8 mouse cellular contexts compared by ENCODE assay signal in genomic region chr11:77766351-77767001, GRCm38 (mm10). TPM values are rescaled to one million over a fixed set of nuclear protein-coding genes. Genes with fewer than 3 reads are reported as not detected.
DNase-seq lines count a peak whose midpoint lies in the region; ATAC-seq lines count a peak whose summit lies in the region.

No protein-coding gene starts in this region.

- DNase-seq in ovary, postnatal 36 days (ENCODE audit: low spot score): peak; percentile 65
- no peak for DNase-seq in ovary, adult 18-20 months (ENCODE audit: low spot score)
- peak; percentile 50 for DNase-seq in embryonic facial prominence, embryonic 11.5 days (ENCODE audit: low spot score)
- peak; percentile 86 for DNase-seq in kidney, postnatal 10 days
- peak; percentile 67 for DNase-seq in retina, adult 2 months (ENCODE audit: low read depth, low spot score)
- peak; percentile 62 for DNase-seq in urinary bladder, postnatal 14 days (ENCODE audit: low spot score)

- no peaks in the 10 kb centered on the region for H3K9me3 ChIP-seq in embryonic facial prominence, embryonic 11.5 days (replicated peaks; ENCODE audit: control insufficient read depth, low read length)
- no peaks in the 10 kb centered on the region for H3K9me3 ChIP-seq in heart, embryonic 15.5 days (replicated peaks)
- H3K9me3 ChIP-seq in lung, embryonic 15.5 days: no peaks in the 10 kb centered on the region

- peak overlapping the region; percentile 16 for H3K4me3 ChIP-seq in embryonic facial prominence, embryonic 11.5 days (ENCODE audit: low read depth, low read length)
- H3K4me3 ChIP-seq in heart, embryonic 15.5 days: peak overlapping the region; percentile 49
- H3K4me3 ChIP-seq in lung, embryonic 15.5 days: peak overlapping the region; percentile 39

- H3K27ac ChIP-seq in embryonic facial prominence, embryonic 11.5 days (replicated peaks; ENCODE audit: low read depth, low read length): peak overlapping the region; percentile 1; the same call in 1 of the 2 replicates
- H3K27ac ChIP-seq in heart, embryonic 15.5 days: peak overlapping the region; percentile 80
- peak overlapping the region; percentile 91 for H3K27ac ChIP-seq in lung, embryonic 15.5 days

- H3K9ac ChIP-seq in embryonic facial prominence, embryonic 11.5 days (replicated peaks; ENCODE audit: low read length): peak overlapping the region; percentile 8
- H3K9ac ChIP-seq in heart, embryonic 15.5 days: peak overlapping the region; percentile 62
- peak overlapping the region; percentile 49 for H3K9ac ChIP-seq in lung, embryonic 15.5 days

- H3K27me3 ChIP-seq in embryonic facial prominence, embryonic 11.5 days (ENCODE audit: control insufficient read depth, insufficient read depth, low read length): no peaks in the 10 kb centered on the region
- no peaks in the 10 kb centered on the region for H3K27me3 ChIP-seq in heart, embryonic 15.5 days
- no peaks in the 10 kb centered on the region for H3K27me3 ChIP-seq in lung, embryonic 15.5 days

- no peaks in the 10 kb centered on the region for H3K36me3 ChIP-seq in embryonic facial prominence, embryonic 11.5 days (replicated peaks; ENCODE audit: control insufficient read depth, insufficient read depth, low read depth, low read length)
- no peaks in the 10 kb centered on the region for H3K36me3 ChIP-seq in heart, embryonic 15.5 days
- no peaks in the 10 kb centered on the region for H3K36me3 ChIP-seq in lung, embryonic 15.5 days

- H3K4me2 ChIP-seq in embryonic facial prominence, embryonic 11.5 days (ENCODE audit: low read depth, low read length): peak overlapping the region; percentile 65
- peak overlapping the region; percentile 84 for H3K4me2 ChIP-seq in heart, embryonic 15.5 days
- peak overlapping the region; percentile 81 for H3K4me2 ChIP-seq in lung, embryonic 15.5 days

- ATAC-seq in embryonic facial prominence, embryonic 11.5 days (replicated peaks; ENCODE audit: insufficient number of reproducible peaks, low FRiP score, low TSS enrichment, low read depth): 0 out of 2 replicates have a peak, but pooled peaks have one; percentile 21
- peak; percentile 57 for ATAC-seq in heart, embryonic 15.5 days (replicated peaks; ENCODE audit: insufficient number of reproducible peaks, insufficient read depth, low FRiP score, low read depth)
- ATAC-seq in lung, embryonic 15.5 days (ENCODE audit: borderline replicate concordance, extremely low read depth, low FRiP score, low TSS enrichment): 0 out of 2 replicates have a peak, but pooled peaks have one; percentile 24

- WGBS in embryonic facial prominence, embryonic 11.5 days: under 1% methylated on average over 35 of the region's 35 CpGs
- 1% methylated on average over 35 of the region's 35 CpGs for WGBS in heart, embryonic 15.5 days
- whole genome bisulfite sequencing in lung, embryonic 15.5 days: 3% methylated on average over 35 of the region's 35 CpGs

- H3K4me1 ChIP-seq in embryonic facial prominence, embryonic 11.5 days (ENCODE audit: control insufficient read depth, insufficient read depth, low read length): peaks cover 6% of the 10 kb centered on the region
- H3K4me1 ChIP-seq in heart, embryonic 15.5 days (replicated peaks): peaks cover 42% of the 10 kb centered on the region
- H3K4me1 ChIP-seq in lung, embryonic 15.5 days: peaks cover 43% of the 10 kb centered on the region

RNA-seq across cellular contexts. Expression of gene Myo18a, which starts 3.4 kb away (rescaled TPM):
- 12.3 and 14.5 TPM in 2 replicates for polyA plus RNA-seq in embryonic facial prominence, embryonic 11.5 days (2014; fragmentation: Nextera tagmentation; extraction: Ambion mirVana)
- 107 and 109 TPM in 2 replicates for polyA plus RNA-seq in heart, embryonic 15.5 days (2015; fragmentation: Nextera tagmentation; extraction: Ambion mirVana)
- polyA plus RNA-seq in lung, embryonic 15.5 days (2015; fragmentation: Nextera tagmentation; extraction: Ambion mirVana): 37.8 and 46.2 TPM in 2 replicates

RNA-seq across cellular contexts. Expression of gene Gm10277, which starts 21.1 kb away (rescaled TPM):
- polyA plus RNA-seq in embryonic facial prominence, embryonic 11.5 days (2014; fragmentation: Nextera tagmentation; extraction: Ambion mirVana): 0.35 and 0.49 TPM in 2 replicates
- 0.93 and 1.4 TPM in 2 replicates for polyA plus RNA-seq in heart, embryonic 15.5 days (2015; fragmentation: Nextera tagmentation; extraction: Ambion mirVana)
- polyA plus RNA-seq in lung, embryonic 15.5 days (2015; fragmentation: Nextera tagmentation; extraction: Ambion mirVana): 0.94 and 1.5 TPM in 2 replicates

RNA-seq across cellular contexts. Expression of gene Cryba1, which starts 41.4 kb away (rescaled TPM):
- polyA plus RNA-seq in embryonic facial prominence, embryonic 11.5 days (2014; fragmentation: Nextera tagmentation; extraction: Ambion mirVana): 10.6 and 60.0 TPM in 2 replicates
- not detected in 2 replicates for polyA plus RNA-seq in heart, embryonic 15.5 days (2015; fragmentation: Nextera tagmentation; extraction: Ambion mirVana)
- not detected in 2 replicates for polyA plus RNA-seq in lung, embryonic 15.5 days (2015; fragmentation: Nextera tagmentation; extraction: Ambion mirVana)

Comparison
In these comparisons a context has a peak if more than half of its experiments do, and no peak if none do; other contexts are left out.
1. H3K27ac ChIP-seq: peak in every context shown above with its lines; median percentile 91 in lung, embryonic 15.5 days; 80 in heart, embryonic 15.5 days; 1 in embryonic facial prominence, embryonic 11.5 days.
2. H3K9ac ChIP-seq: peak in every context shown above with its lines; median percentile 62 in heart, embryonic 15.5 days; 49 in lung, embryonic 15.5 days; 8 in embryonic facial prominence, embryonic 11.5 days.
3. RNA of gene Cryba1, which starts 41.4 kb away (polyA plus RNA-seq): 10.6 to 60.0 TPM in embryonic facial prominence, embryonic 11.5 days; not detected in lung, embryonic 15.5 days and not detected in heart, embryonic 15.5 days; every median in the first group is over 10 times any median in the second.
4. Peak in every context shown above with its lines, with median percentiles within 50 percentile points of each other: ATAC-seq, H3K4me2 ChIP-seq and H3K4me3 ChIP-seq.